Mouse (Mus musculus) common myeloid progenitor, adult 5-6 weeks (primary cell): ENCODE measurements around the gene Herc4. TPM values are rescaled to one million over a fixed set of nuclear protein-coding genes. Genes with fewer than 3 reads are reported as not detected.
A peak's percentile ranks its signal among the peaks of the same experiment; 100 is the strongest.

ENCODE experiments used
- ATAC-seq: replicated peaks from 2 replicates; pipeline ENCODE4 v1.8.0; 2016; ENCODE audit warnings: low read depth, mild to moderate bottlenecking, moderate TSS enrichment, inconsistent platforms; ENCODE audit not compliant: poor library complexity, severe bottlenecking
- total RNA-seq: library from RNA; stranded (forward); fragments of 200-1000, 187-1606 nt; gene quantifications from 2 replicates; pipeline ENCODE4 v1.2.3, GENCODE M21; 2017

The Herc4 gene
- 60.8 and 69.6 TPM in 2 replicates for total RNA-seq

DNA sequence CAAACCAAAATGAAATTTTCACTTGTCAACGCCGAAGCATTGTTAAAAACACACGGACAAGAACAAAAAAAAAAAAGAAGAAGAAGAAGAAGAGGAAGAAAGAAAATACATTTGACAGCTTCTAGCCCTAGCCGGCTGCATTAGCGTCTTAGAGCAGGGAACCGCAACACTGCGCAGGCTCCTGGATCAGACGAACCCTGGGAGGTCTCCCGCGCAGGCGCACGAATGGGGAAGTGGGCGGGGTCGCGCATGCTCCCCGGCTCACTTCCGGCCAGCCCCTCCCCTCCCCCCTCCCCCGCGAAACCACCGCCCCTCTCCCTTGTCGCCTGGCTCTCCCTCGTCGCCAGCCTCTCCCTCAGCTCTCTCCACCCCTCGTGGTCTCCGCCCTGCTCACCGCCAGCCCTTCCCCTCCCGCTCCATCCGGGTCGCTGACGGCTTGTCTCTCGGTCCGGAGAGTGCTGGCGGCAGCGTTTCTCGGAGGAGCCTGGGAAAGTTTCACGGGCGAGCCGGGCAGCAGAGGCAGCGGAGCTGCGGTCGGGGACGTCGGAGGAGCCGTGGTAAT is at the start of gene Herc4:
Herc4 (plus strand) TSS at position 318 of the 562 bp plus-strand sequence.
- peak; percentile 98 for ATAC-seq

- no peak for ATAC-seq
Observed at GRCm38 (mm10) chr10:63199008-63199407, 44.6 kb upstream of the Herc4 start.

GRCm38 (mm10) chr10:63201534-63201933 is 42.1 kb upstream of the Herc4 start:
- no peak for ATAC-seq

DNA sequence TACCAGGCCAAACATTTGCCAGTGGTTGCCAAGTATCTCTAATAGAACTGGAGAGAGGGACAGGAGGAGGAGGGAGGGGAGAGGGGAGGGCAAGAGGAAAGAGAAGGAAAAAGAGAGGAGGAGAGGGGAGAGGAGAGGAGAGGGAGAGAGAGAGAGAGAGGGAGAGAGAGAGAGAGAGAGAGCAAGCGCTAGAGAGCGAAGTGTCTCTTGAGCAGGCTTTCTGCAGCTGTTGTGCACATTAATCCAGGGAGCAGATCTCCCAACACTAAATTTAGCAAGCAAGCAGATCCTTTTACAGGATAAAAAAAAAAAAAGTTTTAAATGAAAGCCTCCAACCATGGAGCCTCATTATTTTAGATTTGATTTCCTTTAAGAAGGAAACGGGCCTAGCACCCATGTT is 40.6 kb upstream of the Herc4 start:
- ATAC-seq: no peak

DNA sequence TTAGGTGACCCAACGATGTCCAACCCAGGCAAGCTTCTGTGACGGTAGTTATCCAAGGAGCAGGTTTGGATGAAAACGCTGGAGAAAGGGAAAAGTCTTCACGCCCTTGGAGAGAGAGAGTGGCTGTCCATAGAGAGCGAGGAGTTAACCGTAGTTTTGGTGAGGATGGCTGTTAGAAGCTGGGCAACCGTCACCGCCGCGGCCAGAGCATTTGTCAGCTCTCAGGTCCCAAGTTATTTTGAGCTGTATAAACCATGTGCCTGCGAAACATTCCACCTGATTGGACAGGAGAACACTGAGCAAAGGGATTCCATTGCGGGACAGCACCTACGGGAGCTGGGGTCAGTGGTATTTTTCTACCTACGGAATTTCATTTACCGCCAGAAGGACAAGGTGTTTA is 39.9 kb upstream of the Herc4 start, which contains the start of gene Mypn:
Mypn (minus strand) TSS at position 225 of the 400 bp plus-strand sequence.
- no peak for ATAC-seq

- no peak for ATAC-seq
Observed at GRCm38 (mm10) chr10:63208871-63209270, 34.7 kb upstream of the Herc4 start.

DNA sequence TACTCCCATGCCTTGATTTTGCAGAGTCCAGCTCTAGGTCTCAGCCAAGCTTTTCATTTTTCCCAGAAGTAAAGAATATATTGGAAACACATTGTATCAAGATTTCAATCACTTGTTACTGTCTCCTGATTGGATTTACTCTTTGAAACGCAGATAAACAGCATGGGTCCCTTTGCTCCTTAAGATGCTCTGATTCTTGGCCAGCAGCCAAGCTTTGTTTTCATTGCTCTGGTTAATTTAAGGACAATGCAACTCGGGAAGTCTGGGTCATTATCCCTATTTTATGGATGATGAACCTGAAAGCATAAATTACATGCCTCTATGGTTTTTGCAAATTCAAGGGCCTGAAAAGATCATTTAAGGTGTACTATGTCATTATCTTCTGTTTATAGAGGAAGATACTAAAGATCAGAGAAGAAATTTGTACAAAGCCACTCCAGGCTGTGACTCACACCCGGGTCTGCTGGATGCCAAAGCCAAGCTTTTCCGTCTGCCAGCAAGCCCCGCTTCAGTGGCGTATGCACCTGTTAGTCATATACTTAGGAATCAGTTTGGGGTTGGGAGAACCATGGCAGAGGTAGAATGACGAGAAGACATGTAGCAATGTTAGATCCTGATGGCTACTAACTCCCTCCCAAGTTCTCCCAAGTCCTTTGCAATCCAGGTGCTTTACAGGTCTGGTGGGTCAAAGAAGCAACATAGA is 22.4 kb upstream of the Herc4 start:
- no peak for ATAC-seq

GRCm38 (mm10) chr10:63224341-63224740 is 19.3 kb upstream of the Herc4 start:
- ATAC-seq: no peak

- no peak for ATAC-seq
Observed at GRCm38 (mm10) chr10:63230266-63230665, 13.3 kb upstream of the Herc4 start.

DNA sequence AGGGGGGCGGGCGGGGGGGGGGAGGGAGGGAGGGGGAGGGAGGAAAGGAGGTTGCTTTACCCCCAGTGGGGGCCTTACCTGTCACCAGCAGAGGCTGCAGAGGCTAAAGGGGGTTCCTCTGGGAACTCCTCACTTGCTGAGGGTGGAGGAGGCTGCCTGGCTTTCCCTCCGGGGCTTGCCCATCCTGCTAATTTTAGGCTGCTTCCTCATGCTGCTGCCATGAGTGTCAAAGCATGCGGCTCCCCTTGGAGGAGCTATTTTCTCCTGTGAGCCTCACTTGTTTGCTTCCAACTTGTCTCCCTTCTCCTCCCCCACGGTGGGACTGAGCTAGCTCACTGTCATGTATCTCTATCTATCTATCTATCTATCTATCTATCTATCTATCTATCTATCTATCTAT is 12.8 kb upstream of the Herc4 start:
- no peak for ATAC-seq

GRCm38 (mm10) chr10:63231630-63232029 is 12.0 kb upstream of the Herc4 start:
- ATAC-seq: 0 out of 2 replicates have a peak, but pooled peaks have one; percentile 22

DNA sequence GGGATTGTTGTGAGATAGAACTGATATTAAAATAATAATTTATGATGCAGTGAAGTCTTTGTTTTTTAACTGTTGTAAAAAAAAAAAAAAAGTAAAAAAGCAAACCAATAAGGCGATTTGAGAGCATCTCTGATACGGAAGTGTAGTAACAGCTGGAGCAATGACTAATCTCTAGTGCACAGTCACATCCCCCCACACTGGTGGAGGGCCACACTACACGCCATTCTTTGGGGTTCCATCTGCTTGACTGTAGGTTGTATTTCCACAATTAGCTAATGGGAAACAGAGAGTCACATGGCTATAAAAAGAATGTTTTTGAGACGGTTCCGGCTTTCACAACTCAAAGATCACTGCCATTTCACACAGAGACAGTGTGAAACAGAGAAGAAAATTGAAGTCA is 9.5 kb upstream of the Herc4 start:
- ATAC-seq: no peak

DNA sequence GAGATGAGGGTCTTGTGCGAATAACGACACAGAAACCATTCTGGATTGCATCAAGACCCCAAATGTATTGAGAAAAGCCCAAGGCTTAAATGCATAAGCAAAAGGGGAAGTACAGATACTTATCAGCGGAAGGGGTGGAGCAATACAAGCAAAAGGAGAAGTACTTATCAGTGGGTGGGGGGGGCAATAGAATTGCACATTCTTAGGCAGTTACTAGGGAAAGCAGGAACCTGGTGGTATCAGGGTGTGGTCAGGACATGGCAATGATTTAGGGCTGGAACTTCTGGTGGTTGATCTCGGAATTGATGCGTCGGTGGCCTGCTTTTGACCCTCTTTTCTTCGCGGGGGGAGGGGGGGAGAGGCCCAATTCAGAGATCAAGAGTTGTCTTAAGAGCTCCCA is 7.7 kb upstream of the Herc4 start:
- 0 out of 2 replicates have a peak, but pooled peaks have one; percentile 29 for ATAC-seq

DNA sequence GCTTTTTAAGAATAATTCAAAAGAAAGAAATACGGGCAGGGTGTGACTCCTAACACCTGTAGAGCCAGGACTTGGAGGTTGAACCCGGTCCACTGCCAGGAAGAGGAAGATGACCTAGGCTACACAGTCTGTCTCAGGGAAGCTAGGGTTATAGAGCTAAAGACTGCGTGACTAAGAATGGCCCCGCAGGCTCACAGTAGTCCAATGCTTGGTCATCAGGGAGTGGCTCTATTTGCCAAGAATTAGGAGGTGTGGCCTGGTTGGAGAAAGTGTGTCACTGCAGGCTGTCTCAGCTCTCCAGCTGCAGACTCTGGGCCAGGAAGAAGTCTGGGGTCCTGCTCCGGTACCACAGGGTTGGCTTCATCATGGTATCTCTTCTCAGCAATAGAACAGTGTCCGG is 6.9 kb upstream of the Herc4 start:
- no peak for ATAC-seq

GRCm38 (mm10) chr10:63237206-63237605 is 6.4 kb upstream of the Herc4 start:
- no peak for ATAC-seq

DNA sequence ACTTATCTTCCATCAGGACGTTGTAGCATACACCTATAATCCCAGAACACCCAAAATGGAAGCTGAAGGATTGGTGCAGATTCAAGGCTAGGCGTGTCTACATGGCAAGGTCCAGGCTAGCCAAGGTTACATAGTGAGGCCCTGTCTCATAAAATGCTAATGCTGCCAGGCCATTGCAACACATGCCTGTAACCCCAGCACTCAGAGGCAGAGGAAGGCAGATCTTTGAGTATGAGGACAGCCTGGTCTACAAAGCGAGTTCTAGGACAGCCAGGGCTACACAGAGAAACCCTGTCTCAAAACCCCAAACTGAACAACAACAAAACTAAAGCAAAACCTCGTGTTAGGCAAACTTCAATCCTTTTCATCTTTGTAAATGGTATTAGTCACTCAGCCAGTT is 5.5 kb upstream of the Herc4 start:
- no peak for ATAC-seq

DNA sequence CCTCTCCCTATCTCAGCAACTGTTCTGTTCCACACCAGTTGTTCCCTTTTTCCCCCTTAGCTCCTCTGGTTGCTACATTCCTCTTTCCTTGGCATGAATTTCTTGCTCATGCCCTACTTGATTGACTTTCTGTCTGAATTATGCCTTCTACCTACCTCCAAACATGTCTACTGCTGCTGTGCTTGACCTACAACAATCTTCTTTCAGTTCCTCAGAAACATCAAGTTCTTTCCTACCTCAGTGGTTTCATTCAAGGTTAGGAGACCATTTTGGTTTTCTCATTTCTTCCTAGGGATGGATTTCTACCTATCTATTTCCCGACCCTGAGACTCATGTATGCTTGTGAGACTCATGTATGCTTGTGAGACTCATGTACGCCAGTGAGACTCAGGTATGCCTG is 3.8 kb upstream of the Herc4 start:
- no peak for ATAC-seq

DNA sequence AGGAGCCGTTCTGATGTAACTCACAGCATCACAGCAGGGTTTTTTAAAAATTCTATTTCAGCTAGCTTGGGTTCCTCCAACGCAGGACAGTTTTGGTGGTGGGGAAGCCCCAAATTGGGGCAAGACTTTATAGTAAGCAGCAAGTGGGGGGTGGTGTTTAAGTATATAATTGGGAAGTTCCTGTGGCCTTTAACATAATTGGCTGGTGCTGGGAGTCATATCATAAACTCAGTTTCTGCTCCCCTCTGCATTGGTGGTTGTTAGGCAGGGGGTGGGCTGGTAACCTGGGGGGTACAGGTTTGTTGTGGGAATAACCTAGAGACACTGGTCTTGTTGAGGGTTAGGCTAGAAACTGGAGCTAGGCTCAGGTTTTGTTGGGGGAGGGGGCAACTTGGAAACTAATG is 2.7 kb upstream of the Herc4 start:
- ATAC-seq: no peak

DNA sequence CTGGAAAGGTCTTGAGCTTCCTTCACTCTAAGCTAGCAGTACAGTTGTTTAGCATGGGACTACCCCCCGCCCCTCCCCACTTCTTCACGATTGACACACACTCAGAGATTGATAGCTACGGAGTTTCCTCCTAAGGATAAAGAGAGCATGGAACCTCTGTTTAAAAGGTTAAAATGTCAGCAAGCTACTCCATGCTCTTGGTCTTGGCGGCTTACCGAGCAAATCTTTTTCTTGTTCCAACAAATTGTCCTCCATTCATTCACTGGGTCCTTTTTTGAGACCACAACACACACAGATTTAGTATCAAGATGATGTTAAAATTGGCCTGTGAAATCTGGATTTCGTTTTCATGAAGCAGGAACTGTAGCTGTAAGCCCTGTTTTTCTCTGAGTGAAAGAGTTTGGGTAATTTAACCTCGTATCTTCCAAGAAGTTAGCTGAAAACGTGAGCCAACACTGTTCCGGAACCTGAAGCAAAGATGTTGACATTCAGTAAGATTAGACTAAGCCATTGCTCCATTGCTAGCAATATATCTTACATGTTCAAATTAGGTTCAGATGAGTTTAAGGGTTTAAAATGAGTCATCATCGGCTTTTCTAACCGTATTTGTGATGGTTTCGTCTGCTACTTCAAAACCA is 693 bp upstream of the Herc4 start:
- ATAC-seq: no peak

GRCm38 (mm10) chr10:63244055-63244671 is 553 bp downstream of the Herc4 start:
- ATAC-seq: peak; percentile 0; the same call in 1 of the 2 replicates

DNA sequence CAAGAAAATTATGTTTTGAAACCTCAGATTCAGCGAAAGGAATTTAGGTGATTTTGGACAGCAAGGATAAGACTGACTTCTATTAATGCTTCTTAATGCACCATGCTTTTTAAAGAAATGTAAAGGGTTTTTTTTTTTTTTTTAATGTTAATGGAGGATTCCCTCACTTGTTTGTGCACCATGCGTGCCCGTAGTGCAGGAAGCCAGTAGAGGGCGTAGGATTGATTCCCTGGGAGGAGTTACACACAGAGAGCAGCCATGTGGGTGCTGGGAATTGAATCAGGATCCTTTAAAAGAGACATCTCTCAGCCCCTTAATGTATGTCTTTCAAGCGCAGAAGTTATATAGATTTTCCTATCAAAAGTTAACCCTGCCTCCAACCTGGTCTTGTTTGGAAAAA is 1.1 kb downstream of the Herc4 start:
- peak; percentile 38 for ATAC-seq
